Mouse (Mus musculus) kidney, postnatal 0 days (tissue): ENCODE results near the gene Ilf3. TPM values are rescaled to one million over a fixed set of nuclear protein-coding genes. Genes with fewer than 3 reads are reported as not detected.
A peak's percentile ranks its signal among the peaks of the same experiment; 100 is the strongest.

Experiments used
- ATAC-seq: fragments of 200-750 bp; cut with Nextera tagmentation; replicated peaks from 2 replicates; pipeline ENCODE4 v1.8.0; 2017; ENCODE audit warnings: low read depth, moderate number of reproducible peaks, moderate TSS enrichment, moderate library complexity; ENCODE audit not compliant: low FRiP score
- DNase-seq: peaks from one replicate; pipeline ENCODE4 v3.0.0-alpha.2; 2016; ENCODE audit warnings: low spot score
- H3K27ac ChIP-seq: fragments of 300-500 bp; sonication (generic); 2 replicates; pipeline ENCODE4 v1.5.1; 2014; ENCODE audit warnings: mild to moderate bottlenecking
- H3K27me3 ChIP-seq: fragments of 300-500 bp; sonication (generic); 2 replicates; pipeline ENCODE4 v1.6.1; 2014; ENCODE audit warnings: low read length, mixed read lengths; ENCODE audit not compliant: insufficient read depth
- H3K36me3 ChIP-seq: fragments of 300-500 bp; sonication (generic); 2 replicates; pipeline ENCODE4 v1.6.1; 2014; ENCODE audit warnings: low read length, mixed read lengths; ENCODE audit not compliant: insufficient read depth
- H3K4me1 ChIP-seq: fragments of 300-500 bp; sonication (generic); replicated peaks from 2 replicates; pipeline ENCODE4 v1.6.1; 2014; ENCODE audit warnings: antibody characterized with exemption, low read length, mixed read lengths; ENCODE audit not compliant: insufficient read depth
- H3K4me2 ChIP-seq: fragments of 300-500 bp; sonication (generic); 2 replicates; pipeline ENCODE4 v1.6.1; 2014; ENCODE audit warnings: mild to moderate bottlenecking, low read length, moderate library complexity, mixed read lengths
- H3K4me3 ChIP-seq: fragments of 300-500 bp; sonication (generic); replicated peaks from 2 replicates; pipeline ENCODE4 v1.5.1; 2014; ENCODE audit warnings: low read depth, low read length
- H3K9ac ChIP-seq: fragments of 300-500 bp; sonication (generic); 2 replicates; pipeline ENCODE4 v1.6.1; 2014; ENCODE audit warnings: low read depth, low read length
- H3K9me3 ChIP-seq: fragments of 300-500 bp; sonication (generic); replicated peaks from 2 replicates; pipeline ENCODE4 v1.6.1; 2016; ENCODE audit warnings: low read length, inconsistent platforms, mixed read lengths
- CTCF ChIP-seq: IDR thresholded peaks from 2 replicates; pipeline ENCODE4 v1.5.1; 2016; ENCODE audit warnings: antibody characterized with exemption, low read depth, mild to moderate bottlenecking, moderate library complexity
- WGBS: fragments of 180-500 bp; shearing (Covaris S2); extraction: QIAGEN DNeasy Blood & Tissue Kit; methylation state at CpG from one replicate; pipeline ENCODE4 v1.1.7; 2014; 5-methylcytosine and 5-hydroxymethylcytosine counted together
- polyA plus RNA-seq: library from polyadenylated mRNA; unstranded; fragments of >200 nt; fragmentation: Nextera tagmentation; extraction: Ambion mirVana; gene quantifications from 2 replicates; pipeline ENCODE4 v1.2.1, GENCODE M21; 2015

Ilf3 gene
- polyA plus RNA-seq, 1 experiment from 2014 or later: 113 TPM

GRCm38 (mm10) chr9:21366541-21367220 lies 990 bp upstream of the Ilf3 start:
- DNase-seq (peak; percentile 66), ATAC-seq (0 out of 2 replicates have a peak, but pooled peaks have one; percentile 2)
- Histone ChIP-seq H3K27ac (peak overlapping the region; percentile 85), H3K9ac (0 out of 2 replicates have a peak overlapping the region, but pooled peaks have one; percentile 35), H3K9me3 (no peaks in the 10 kb centered on the region), H3K36me3 (no peaks in the 10 kb centered on the region), H3K4me2 (peak overlapping the region; percentile 54), H3K4me3 (peak overlapping the region; percentile 26), H3K27me3 (no peaks in the 10 kb centered on the region), H3K4me1 (no peaks in the 10 kb centered on the region)
- peak; percentile 87 for TF ChIP-seq CTCF
- WGBS: 34% methylated on average over 14 of the region's 14 CpGs

GRCm38 (mm10) chr9:21368131-21368584 lies 487 bp downstream of the Ilf3 start:
- H3K4me2 ChIP-seq: peak overlapping the region; percentile 72
- H3K27me3 ChIP-seq: no peaks in the 10 kb centered on the region
- no peak for TF ChIP-seq CTCF
- ATAC-seq (peak; percentile 53), DNase-seq (peak; percentile 80)
- H3K36me3 ChIP-seq: 0 out of 2 replicates have a peak, but pooled peaks cover 4% of the 10 kb centered on the region
- peak overlapping the region; percentile 97 for H3K4me3 ChIP-seq
- H3K4me1 ChIP-seq: no peaks in the 10 kb centered on the region
- H3K27ac ChIP-seq: peak overlapping the region; percentile 89
- WGBS: 2% methylated on average over 37 of the region's 38 CpGs
- no peaks in the 10 kb centered on the region for H3K9me3 ChIP-seq
- H3K9ac ChIP-seq: peak overlapping the region; percentile 84

DNA sequence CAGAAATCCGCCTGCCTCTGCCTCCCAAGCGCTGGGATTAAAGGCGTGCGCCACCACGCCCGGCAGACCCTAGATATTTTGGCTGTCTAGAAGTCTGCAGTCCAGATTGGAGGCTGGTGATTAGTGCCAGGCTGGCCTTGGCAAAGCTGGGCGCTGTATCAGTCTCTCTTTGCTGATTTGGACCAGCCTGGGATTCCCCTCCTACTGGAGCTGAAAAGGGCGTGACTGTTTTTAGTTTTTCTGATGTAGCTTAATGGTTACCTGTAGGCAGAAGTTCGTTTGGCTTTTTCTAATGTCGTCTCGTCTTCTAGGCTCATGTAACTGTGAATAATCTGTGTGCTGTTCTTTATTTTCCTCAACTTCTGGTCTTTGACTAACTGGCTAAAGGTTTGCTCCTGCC lies 1.4 kb downstream of the Ilf3 start:
- WGBS: 50% methylated on average over 11 of the region's 11 CpGs
- no peak for ATAC-seq
- no peaks in the 10 kb centered on the region for H3K4me1 ChIP-seq
- 0 out of 2 replicates have a peak, but pooled peaks cover 4% of the 10 kb centered on the region for H3K36me3 ChIP-seq
- no peaks in the 10 kb centered on the region for H3K9me3 ChIP-seq
- no peak overlapping the region for H3K27ac ChIP-seq
- peak overlapping the region; percentile 72 for H3K4me2 ChIP-seq
- TF ChIP-seq CTCF: no peak
- no peaks in the 10 kb centered on the region for H3K27me3 ChIP-seq
- no peak for DNase-seq
- peak overlapping the region; percentile 97 for H3K4me3 ChIP-seq
- H3K9ac ChIP-seq: peak overlapping the region; percentile 84; the same call in 1 of the 2 replicates

- H3K9me3 ChIP-seq: no peaks in the 10 kb centered on the region
- no peaks in the 10 kb centered on the region for H3K4me1 ChIP-seq
- no peaks in the 10 kb centered on the region for H3K27me3 ChIP-seq
- WGBS: 70% methylated on average over 2 of the region's 2 CpGs
- 0 out of 2 replicates have a peak, but pooled peaks cover 4% of the 10 kb centered on the region for H3K36me3 ChIP-seq
- TF ChIP-seq CTCF: no peak
- H3K9ac ChIP-seq: no peak overlapping the region
- ATAC-seq (no peak), DNase-seq (no peak)
- H3K27ac ChIP-seq: no peak overlapping the region
- no peak overlapping the region for H3K4me2 ChIP-seq
- H3K4me3 ChIP-seq: no peak overlapping the region
These were observed 3.2 kb downstream of the Ilf3 start for GRCm38 (mm10) chr9:21370876-21371275.

GRCm38 (mm10) chr9:21372508-21372907 lies 4.8 kb downstream of the Ilf3 start:
- Histone ChIP-seq H3K4me2 (no peak overlapping the region), H3K27ac (no peak overlapping the region), H3K27me3 (no peaks in the 10 kb centered on the region), H3K36me3 (0 out of 2 replicates have a peak, but pooled peaks cover 4% of the 10 kb centered on the region), H3K4me1 (no peaks in the 10 kb centered on the region), H3K4me3 (no peak overlapping the region), H3K9ac (no peak overlapping the region), H3K9me3 (no peaks in the 10 kb centered on the region)
- no peak for ATAC-seq
- 59% methylated on average over 1 of the region's 1 CpGs for WGBS
- TF ChIP-seq CTCF: no peak
- DNase-seq: no peak

GRCm38 (mm10) chr9:21379195-21379594 lies 11.5 kb downstream of the Ilf3 start:
- H3K27ac ChIP-seq: no peak overlapping the region
- no peaks in the 10 kb centered on the region for H3K27me3 ChIP-seq
- no peak for TF ChIP-seq CTCF
- no peaks in the 10 kb centered on the region for H3K4me1 ChIP-seq
- no peaks in the 10 kb centered on the region for H3K36me3 ChIP-seq
- no peak overlapping the region for H3K4me3 ChIP-seq
- ATAC-seq (no peak), DNase-seq (no peak)
- H3K9ac ChIP-seq: no peak overlapping the region
- WGBS: 77% methylated on average over 3 of the region's 3 CpGs
- no peaks in the 10 kb centered on the region for H3K9me3 ChIP-seq
- H3K4me2 ChIP-seq: no peak overlapping the region
